Mouse (Mus musculus) liver, postnatal 0 days (tissue): Measurements from ENCODE around the gene Cmas. TPM values are rescaled to one million over a fixed set of nuclear protein-coding genes. Genes with fewer than 3 reads are reported as not detected.

Experiments
- ATAC-seq: fragments of 200-750 bp; cut with Nextera tagmentation; 2 replicates; pipeline ENCODE4 v1.8.0; 2017; ENCODE audit warnings: mild to moderate bottlenecking, moderate library complexity
- DNase-seq: peaks from one replicate; pipeline ENCODE4 v3.0.0-alpha.2; 2016
- H3K27ac ChIP-seq: fragments of 300-500 bp; sonication (generic); 2 replicates; pipeline ENCODE4 v1.5.1; 2014; ENCODE audit warnings: antibody characterized with exemption, moderate library complexity, mild to moderate bottlenecking, low read depth
- H3K27me3 ChIP-seq: fragments of 300-500 bp; sonication (generic); 2 replicates; pipeline ENCODE4 v1.6.1; 2014; ENCODE audit warnings: low read length, control low read depth, mixed read lengths; ENCODE audit not compliant: insufficient read depth
- H3K36me3 ChIP-seq: fragments of 300-500 bp; sonication (generic); replicated peaks from 2 replicates; pipeline ENCODE4 v1.6.1; 2014; ENCODE audit warnings: mild to moderate bottlenecking, control low read depth, low read length, moderate library complexity, mixed read lengths; ENCODE audit not compliant: insufficient read depth
- H3K4me1 ChIP-seq: fragments of 300-500 bp; sonication (generic); 2 replicates; pipeline ENCODE4 v1.6.1; 2014; ENCODE audit warnings: antibody characterized with exemption, mild to moderate bottlenecking, control low read depth; ENCODE audit not compliant: insufficient read depth
- H3K4me2 ChIP-seq: fragments of 300-500 bp; sonication (generic); 2 replicates; pipeline ENCODE4 v1.6.1; 2014; ENCODE audit warnings: low read depth, mild to moderate bottlenecking, low read length, moderate library complexity, mixed read lengths
- H3K4me3 ChIP-seq: fragments of 300-500 bp; sonication (generic); 2 replicates; pipeline ENCODE4 v1.5.1; 2014; ENCODE audit warnings: low read depth, low read length
- H3K9ac ChIP-seq: fragments of 300-500 bp; sonication (generic); replicated peaks from 2 replicates; pipeline ENCODE4 v1.6.1; 2014; ENCODE audit warnings: mild to moderate bottlenecking, moderate library complexity
- H3K9me3 ChIP-seq: fragments of 300-500 bp; sonication (generic); 2 replicates; pipeline ENCODE4 v1.6.1; 2016; ENCODE audit warnings: mild to moderate bottlenecking, control low read depth, low read length, mixed read lengths
- CTCF ChIP-seq: sonication (generic); IDR thresholded peaks from 2 replicates; pipeline ENCODE4 v1.5.1; 2016; ENCODE audit warnings: antibody characterized with exemption, low read depth
- EP300 ChIP-seq: IDR thresholded peaks from 2 replicates; pipeline ENCODE4 v1.6.1; 2016; ENCODE audit warnings: antibody characterized with exemption, low read depth, mild to moderate bottlenecking
- WGBS: fragments of 180-500 bp; shearing (Covaris S2); extraction: QIAGEN DNeasy Blood & Tissue Kit; methylation state at CpG from one replicate; pipeline ENCODE4 v1.1.7; 2014; ENCODE audit not compliant: insufficient replicate concordance; 5-methylcytosine and 5-hydroxymethylcytosine counted together
- polyA plus RNA-seq: library from polyadenylated mRNA; unstranded; fragments of >200 nt; fragmentation: Nextera tagmentation; extraction: Ambion mirVana; gene quantifications from 2 replicates; pipeline ENCODE4 v1.2.1, GENCODE M21; 2015

Gene Cmas
- polyA plus RNA-seq, 1 experiment from 2014 or later, result 107 TPM

- H3K9ac ChIP-seq, result no peak overlapping the region
- 0 out of 2 replicates have a peak, but pooled peaks cover 4% of the 10 kb centered on the region for H3K4me1 ChIP-seq
- H3K4me2 ChIP-seq, result peak overlapping the region; percentile 64
- no peaks in the 10 kb centered on the region for H3K9me3 ChIP-seq
- H3K4me3 ChIP-seq, result peak overlapping the region; percentile 36; the same call in 1 of the 2 replicates
- ATAC-seq (peak; percentile 80), DNase-seq (peak; percentile 86)
- 3% methylated on average over 15 of the region's 15 CpGs for WGBS
- no peaks in the 10 kb centered on the region for H3K36me3 ChIP-seq
- H3K27me3 ChIP-seq, result no peaks in the 10 kb centered on the region
- TF ChIP-seq EP300 (no peak), CTCF (peak; percentile 93)
- no peak overlapping the region for H3K27ac ChIP-seq
Observed at GRCm38 (mm10) chr6:142814495-142814921, 58.0 kb downstream of the Cmas start.

- H3K9ac ChIP-seq, result no peak overlapping the region
- 0 out of 2 replicates have a peak, but pooled peaks cover 4% of the 10 kb centered on the region for H3K4me1 ChIP-seq
- no peak for ATAC-seq
- 64% methylated on average over 3 of the region's 3 CpGs for WGBS
- no peaks in the 10 kb centered on the region for H3K36me3 ChIP-seq
- H3K4me3 ChIP-seq, result no peak overlapping the region
- DNase-seq, result no peak
- H3K27me3 ChIP-seq, result no peaks in the 10 kb centered on the region
- no peak overlapping the region for H3K27ac ChIP-seq
- no peaks in the 10 kb centered on the region for H3K9me3 ChIP-seq
- TF ChIP-seq CTCF (no peak), EP300 (no peak)
- H3K4me2 ChIP-seq, result no peak overlapping the region
Observed at GRCm38 (mm10) chr6:142815513-142815912, 59.0 kb downstream of the Cmas start.

- Histone ChIP-seq H3K9me3 (no peaks in the 10 kb centered on the region), H3K4me2 (no peak overlapping the region), H3K27ac (no peak overlapping the region), H3K4me1 (0 out of 2 replicates have a peak, but pooled peaks cover 2% of the 10 kb centered on the region), H3K36me3 (no peaks in the 10 kb centered on the region), H3K27me3 (no peaks in the 10 kb centered on the region), H3K9ac (no peak overlapping the region), H3K4me3 (no peak overlapping the region)
- WGBS, result 84% methylated on average over 10 of the region's 10 CpGs
- TF ChIP-seq CTCF, result no peak
- TF ChIP-seq EP300, result no peak
- no peak for ATAC-seq
- DNase-seq, result no peak
Observed at GRCm38 (mm10) chr6:142818306-142818705, 61.8 kb downstream of the Cmas start.

- Histone ChIP-seq H3K4me3 (no peak overlapping the region), H3K4me1 (no peaks in the 10 kb centered on the region), H3K4me2 (no peak overlapping the region), H3K36me3 (no peaks in the 10 kb centered on the region), H3K9me3 (no peaks in the 10 kb centered on the region), H3K27ac (no peak overlapping the region), H3K9ac (no peak overlapping the region), H3K27me3 (no peaks in the 10 kb centered on the region)
- DNase-seq, result no peak
- no peak for TF ChIP-seq EP300
- TF ChIP-seq CTCF, result no peak
- ATAC-seq, result no peak
- 61% methylated on average over 5 of the region's 5 CpGs for WGBS
Observed at GRCm38 (mm10) chr6:142823008-142823787, 66.7 kb downstream of the Cmas start.

Other genes starting within 250 kb of the Cmas start
- gene Ldhb, start 248.7 kb upstream of the Cmas start, polyA plus RNA-seq, result 12.9 and 16.9 TPM in 2 replicates
- 5.6 and 6.2 TPM in 2 replicates for gene Kcnj8, start 185.1 kb upstream of the Cmas start, polyA plus RNA-seq
- gene Abcc9, start 54.4 kb upstream of the Cmas start, polyA plus RNA-seq, result 2.9 and 3.2 TPM in 2 replicates
- gene Sult6b2, start 47.8 kb downstream of the Cmas start, polyA plus RNA-seq, result not detected in 2 replicates
- gene St8sia1, start 207.8 kb downstream of the Cmas start, polyA plus RNA-seq, result 0.05 and 0.22 TPM in 2 replicates